ENCODE assay signal across 21 mouse cellular contexts in the genomic region with DNA sequence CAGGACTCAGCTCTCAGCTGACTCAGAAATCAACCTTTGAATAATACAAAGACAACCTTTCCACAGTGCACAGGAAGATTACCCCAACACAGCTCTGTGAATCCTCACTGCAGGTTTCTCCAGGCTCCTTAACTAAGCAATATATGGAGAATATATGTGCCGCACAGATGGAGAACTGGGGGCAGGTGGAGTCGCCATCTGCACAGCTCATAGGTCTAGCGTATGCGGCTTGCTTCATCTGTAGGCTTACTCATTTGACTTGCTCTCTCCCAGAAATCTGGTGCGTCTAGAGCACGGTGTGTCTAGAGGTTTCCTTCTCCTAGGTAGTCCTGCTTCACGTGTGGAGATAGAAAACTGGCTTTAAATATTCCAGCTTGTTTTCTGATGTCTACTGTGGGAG. TPM values are rescaled to one million over a fixed set of nuclear protein-coding genes. Genes with fewer than 3 reads are reported as not detected.
DNase-seq lines count a peak whose midpoint lies in the region; ATAC-seq lines count a peak whose summit lies in the region.
"Had no signal": no experiment of that assay in that cellular context is flagged by ENCODE, and none has a peak within 500 bp of the region (broad histone marks: within the 10 kb centered on the region; RNA-seq: fewer than 3 reads in every experiment).

No protein-coding gene starts in this region.

- no peak for ATAC-seq in intestine, embryonic 15.5 days
- no peak for ATAC-seq in erythroblast, adult 5-6 weeks (replicated peaks; ENCODE audit: low FRiP score, poor library complexity, severe bottlenecking)
- ATAC-seq: intestine, embryonic 16.5 days had no signal

- H3K36me3 ChIP-seq in intestine, embryonic 15.5 days = no peaks in the 10 kb centered on the region
- H3K36me3 ChIP-seq: embryonic facial prominence, embryonic 15.5 days; G1E; midbrain, embryonic 12.5 days had no signal

- no peak overlapping the region for H3K27ac ChIP-seq in intestine, embryonic 15.5 days
- H3K27ac ChIP-seq: embryonic facial prominence, embryonic 15.5 days; limb, embryonic 12.5 days; midbrain, embryonic 12.5 days had no signal

- no peak overlapping the region for H3K4me3 ChIP-seq in intestine, embryonic 15.5 days (replicated peaks)
- H3K4me3 ChIP-seq: embryonic facial prominence, embryonic 15.5 days; limb, embryonic 12.5 days; midbrain, embryonic 12.5 days had no signal

- H3K9me3 ChIP-seq in intestine, embryonic 15.5 days = no peaks in the 10 kb centered on the region
- H3K9me3 ChIP-seq: embryonic facial prominence, embryonic 15.5 days; limb, embryonic 12.5 days; midbrain, embryonic 12.5 days had no signal

- no peak overlapping the region for H3K9ac ChIP-seq in intestine, embryonic 15.5 days
- H3K9ac ChIP-seq: embryonic facial prominence, embryonic 15.5 days; limb, embryonic 12.5 days; midbrain, embryonic 12.5 days had no signal

- 95% methylated on average over 7 of the region's 7 CpGs for WGBS in intestine, embryonic 15.5 days

- no peak overlapping the region for H3K4me2 ChIP-seq in intestine, embryonic 15.5 days (replicated peaks)
- H3K4me2 ChIP-seq: embryonic facial prominence, embryonic 15.5 days; limb, embryonic 12.5 days; midbrain, embryonic 12.5 days had no signal

- no peaks in the 10 kb centered on the region for H3K27me3 ChIP-seq in intestine, embryonic 15.5 days (replicated peaks)
- H3K27me3 ChIP-seq: embryonic facial prominence, embryonic 15.5 days; limb, embryonic 12.5 days; midbrain, embryonic 12.5 days had no signal

- DNase-seq in layer of hippocampus, adult 11-12 months (ENCODE audit: low spot score) = peak; percentile 67
- DNase-seq in layer of hippocampus, postnatal 10 days (ENCODE audit: low spot score in 2 of 2) = no peak
- DNase-seq in frontal cortex, postnatal 25 days (ENCODE audit: low spot score in 2 of 2) = peak; percentile 51 to 52
- DNase-seq in left cerebral cortex, adult 9 months (ENCODE audit: low spot score in 2 of 2) = peak; percentile 52 to 90
- peak; percentile 16 for DNase-seq in right cerebral cortex, postnatal 4 days
- no peak for DNase-seq in yolk sac, embryonic 10.5 days (ENCODE audit: low spot score)
- DNase-seq: adrenal gland, postnatal 14 days; heart, postnatal 4 days; kidney, postnatal 14 days; lung, postnatal 4 days had no signal

- H3K4me1 ChIP-seq in intestine, embryonic 15.5 days (replicated peaks) = peaks cover 7% of the 10 kb centered on the region; the same call in 1 of the 2 replicates
- H3K4me1 ChIP-seq: embryonic facial prominence, embryonic 15.5 days; limb, embryonic 12.5 days; midbrain, embryonic 12.5 days had no signal

RNA-seq across cellular contexts. Expression of gene Gm17409, which starts 37.7 kb away (rescaled TPM):
- not detected for total RNA-seq in layer of hippocampus, postnatal 10 days (2021)
- not detected in 2 replicates for polyA plus RNA-seq in intestine, embryonic 15.5 days (2015; fragmentation: Nextera tagmentation; extraction: Ambion mirVana)
- total RNA-seq in erythroblast, adult 5-6 weeks (2015; ENCODE audit: low replicate concordance) = not detected in 2 replicates
- 1.4 TPM in 1 of 2 replicates, not detected in the other for total RNA-seq in erythroblast, adult 5-6 weeks (2017; ENCODE audit: low replicate concordance)
- total RNA-seq: adrenal gland, postnatal 14 days; G1E; gastrocnemius, adult 8-10 months; heart, postnatal 4 days had no signal
- polyA plus RNA-seq: cortical plate, adult 2 months; embryonic facial prominence, embryonic 15.5 days; G1E; limb, embryonic 12.5 days; liver, embryonic 16.5 days; midbrain, embryonic 12.5 days; spleen, adult 2 months had no signal

Comparison
In these comparisons a context has a peak if more than half of its experiments do, and no peak if none do; other contexts are left out.
1. DNase-seq: peak in layer of hippocampus, adult 11-12 months (single experiment), frontal cortex, postnatal 25 days (2 of 2), left cerebral cortex, adult 9 months (2 of 2) and right cerebral cortex, postnatal 4 days (single experiment); none in layer of hippocampus, postnatal 10 days (0 of 2) and yolk sac, embryonic 10.5 days (single experiment).